Mouse (Mus musculus) stomach, embryonic 14.5 days (tissue): ENCODE data around the gene Chtf18. TPM values are rescaled to one million over a fixed set of nuclear protein-coding genes. Genes with fewer than 3 reads are reported as not detected.

Experiments used
- ATAC-seq: fragments of 200-750 bp; cut with Nextera tagmentation; 2 replicates; pipeline ENCODE4 v1.8.0; 2017; ENCODE audit warnings: low read depth, moderate TSS enrichment; ENCODE audit not compliant: insufficient number of reproducible peaks, insufficient read depth, low FRiP score
- H3K27ac ChIP-seq: fragments of 300-500 bp; sonication (generic); 2 replicates; pipeline ENCODE4 v1.5.1; 2014; ENCODE audit warnings: mild to moderate bottlenecking, low read length, moderate library complexity, mixed read lengths
- H3K27me3 ChIP-seq: fragments of 300-500 bp; sonication (generic); 2 replicates; pipeline ENCODE4 v1.6.1; 2014; ENCODE audit warnings: low read length, control low read depth, mixed read lengths; ENCODE audit not compliant: control insufficient read depth, insufficient read depth
- H3K36me3 ChIP-seq: fragments of 300-500 bp; sonication (generic); 2 replicates; pipeline ENCODE4 v1.6.1; 2014; ENCODE audit warnings: mild to moderate bottlenecking, control low read depth, low read length, moderate library complexity, mixed read lengths; ENCODE audit not compliant: control insufficient read depth, insufficient read depth
- H3K4me1 ChIP-seq: fragments of 300-500 bp; sonication (generic); 2 replicates; pipeline ENCODE4 v1.6.1; 2014; ENCODE audit warnings: low read length, control low read depth, mixed read lengths; ENCODE audit not compliant: control insufficient read depth, insufficient read depth
- H3K4me2 ChIP-seq: fragments of 300-500 bp; sonication (generic); replicated peaks from 2 replicates; pipeline ENCODE4 v1.6.1; 2014; ENCODE audit warnings: low read depth, low read length, control low read depth
- H3K4me3 ChIP-seq: fragments of 300-500 bp; sonication (generic); 2 replicates; pipeline ENCODE4 v1.5.1; 2014; ENCODE audit warnings: low read depth, low read length, control low read depth
- H3K9ac ChIP-seq: fragments of 300-500 bp; sonication (generic); replicated peaks from 2 replicates; pipeline ENCODE4 v1.6.1; 2014; ENCODE audit warnings: low read depth, mild to moderate bottlenecking, control low read depth, low read length, moderate library complexity, mixed read lengths
- H3K9me3 ChIP-seq: fragments of 300-500 bp; sonication (generic); 2 replicates; pipeline ENCODE4 v1.6.1; 2016; ENCODE audit warnings: low read depth, low read length, control low read depth; ENCODE audit not compliant: control insufficient read depth
- microRNA-seq: library from miRNA; unstranded; fragments of <30 nt; microRNA quantifications from one replicate; pipeline ENCODE4, GENCODE M21; 2016
- polyA plus RNA-seq: library from polyadenylated mRNA; unstranded; fragments of >200 nt; fragmentation: Nextera tagmentation; extraction: Ambion mirVana; gene quantifications from 2 replicates; pipeline ENCODE4 v1.2.1, GENCODE M21; 2014

Chtf18 gene
- polyA plus RNA-seq, 1 experiment from 2014 or later = 18.6 TPM

DNA sequence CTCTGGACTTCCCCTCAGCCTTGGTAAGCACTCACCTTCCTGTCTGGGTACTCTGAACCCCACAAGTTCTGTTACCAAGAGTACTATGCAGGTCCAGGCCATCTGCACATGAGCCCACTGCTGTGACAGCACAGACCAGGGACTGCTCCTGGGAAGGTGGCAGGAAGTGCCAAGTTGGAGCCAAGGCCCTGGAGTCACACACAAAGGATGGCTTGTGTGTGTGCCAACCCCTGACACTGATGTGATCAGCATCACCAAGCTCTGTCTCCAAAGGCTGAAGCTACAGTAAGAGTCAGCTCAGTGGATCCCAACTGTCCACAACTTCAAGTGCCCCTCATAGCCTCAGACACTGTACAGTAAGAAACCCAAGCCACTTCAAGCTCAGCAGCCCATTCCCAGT, 54.2 kb downstream of the Chtf18 start:
- no peaks in the 10 kb centered on the region for H3K36me3 ChIP-seq
- no peaks in the 10 kb centered on the region for H3K4me1 ChIP-seq
- no peaks in the 10 kb centered on the region for H3K27me3 ChIP-seq
- H3K9me3 ChIP-seq = no peaks in the 10 kb centered on the region
- no peak for ATAC-seq
- H3K4me2 ChIP-seq = no peak overlapping the region
- H3K4me3 ChIP-seq = no peak overlapping the region
- H3K27ac ChIP-seq = no peak overlapping the region
- no peak overlapping the region for H3K9ac ChIP-seq

Small RNA genes lying within 50 kb of the gene (microRNA-seq; reads per million reads assigned to microRNA genes)
- gene Gm25083 = not detected

Other genes with a start within 250 kb of the Chtf18 start
- 0.25 TPM in 1 of 2 replicates, not detected in the other for gene Sstr5, start 230.1 kb downstream of the Chtf18 start, polyA plus RNA-seq
- gene Sox8, start 156.7 kb downstream of the Chtf18 start, polyA plus RNA-seq = 7.1 and 8.0 TPM in 2 replicates
- gene Lmf1, start 148.3 kb downstream of the Chtf18 start, polyA plus RNA-seq = 29.0 and 30.1 TPM in 2 replicates
- 1.7 and 3.7 TPM in 2 replicates for gene Gng13, start 10.2 kb downstream of the Chtf18 start, polyA plus RNA-seq
- gene Rpusd1, start 251 bp upstream of the Chtf18 start, polyA plus RNA-seq = 22.1 and 25.0 TPM in 2 replicates
- not detected in 2 replicates for gene Mslnl, start 8.6 kb upstream of the Chtf18 start, polyA plus RNA-seq
- gene Msln, start 27.0 kb upstream of the Chtf18 start, polyA plus RNA-seq = 29.5 and 36.0 TPM in 2 replicates
- gene Narfl, start 46.4 kb upstream of the Chtf18 start, polyA plus RNA-seq = 26.0 and 29.0 TPM in 2 replicates
- 76.8 and 76.9 TPM in 2 replicates for gene Haghl, start 58.3 kb upstream of the Chtf18 start, polyA plus RNA-seq
- gene Ccdc78, start 59.2 kb upstream of the Chtf18 start, polyA plus RNA-seq = 0.30 TPM in 1 of 2 replicates, not detected in the other
- 109 and 110 TPM in 2 replicates for gene Fam173a, start 65.5 kb upstream of the Chtf18 start, polyA plus RNA-seq
- not detected in 2 replicates for gene AC134908.4, start 68.2 kb upstream of the Chtf18 start, polyA plus RNA-seq
- 6.9 and 8.7 TPM in 2 replicates for gene Metrn, start 69.7 kb upstream of the Chtf18 start, polyA plus RNA-seq
- 4.5 and 4.6 TPM in 2 replicates for gene Fbxl16, start 81.7 kb upstream of the Chtf18 start, polyA plus RNA-seq
- gene Wdr24, start 96.2 kb upstream of the Chtf18 start, polyA plus RNA-seq = 25.3 and 28.3 TPM in 2 replicates
- 41.9 and 44.4 TPM in 2 replicates for gene Jmjd8, start 101.4 kb upstream of the Chtf18 start, polyA plus RNA-seq
- gene Stub1, start 106.0 kb upstream of the Chtf18 start, polyA plus RNA-seq = 321 and 347 TPM in 2 replicates
- gene Rhbdl1, start 109.9 kb upstream of the Chtf18 start, polyA plus RNA-seq = 2.7 and 3.2 TPM in 2 replicates
- 1.4 and 2.1 TPM in 2 replicates for gene Gm20683, start 114.3 kb upstream of the Chtf18 start, polyA plus RNA-seq
- 11.2 and 13.6 TPM in 2 replicates for gene Rhot2, start 117.4 kb upstream of the Chtf18 start, polyA plus RNA-seq
- 20.1 and 22.5 TPM in 2 replicates for gene Wdr90, start 134.1 kb upstream of the Chtf18 start, polyA plus RNA-seq
- 23.2 and 23.3 TPM in 2 replicates for gene Mcrip2, start 141.3 kb upstream of the Chtf18 start, polyA plus RNA-seq
- 66.9 and 67.5 TPM in 2 replicates for gene Mettl26, start 147.7 kb upstream of the Chtf18 start, polyA plus RNA-seq
- gene Wfikkn1, start 153.4 kb upstream of the Chtf18 start, polyA plus RNA-seq = 0.52 and 0.65 TPM in 2 replicates
- gene Rab40c, start 192.3 kb upstream of the Chtf18 start, polyA plus RNA-seq = 17.0 and 17.2 TPM in 2 replicates
- 59.4 and 59.7 TPM in 2 replicates for gene Pigq, start 217.5 kb upstream of the Chtf18 start, polyA plus RNA-seq
- gene Nhlrc4, start 217.5 kb upstream of the Chtf18 start, polyA plus RNA-seq = 0.72 TPM in 1 of 2 replicates, not detected in the other
- gene A930017K11Rik, start 225.1 kb upstream of the Chtf18 start, polyA plus RNA-seq = 0.32 and 0.41 TPM in 2 replicates